Mouse (Mus musculus): ENCODE data around the gene Rbfox2.

GRCm38 (mm10) chr15:77332272-77332991, 25.6 kb upstream of the Rbfox2 start:
- TF ChIP-seq CTCF (IDR thresholded peaks at IDR 0.05; ENCODE audit: borderline replicate concordance, insufficient read depth, low read length), result no peak
- no peak for TF ChIP-seq POLR2A (IDR thresholded peaks at IDR 0.05; ENCODE audit: low read depth, low read length)
